Mouse (Mus musculus): ENCODE data around the gene St5. TPM values are rescaled to one million over a fixed set of nuclear protein-coding genes. Genes with fewer than 3 reads are reported as not detected.

St5 gene
- polyA plus RNA-seq, 1 experiment from 2014 or later: 20.1 TPM

DNA sequence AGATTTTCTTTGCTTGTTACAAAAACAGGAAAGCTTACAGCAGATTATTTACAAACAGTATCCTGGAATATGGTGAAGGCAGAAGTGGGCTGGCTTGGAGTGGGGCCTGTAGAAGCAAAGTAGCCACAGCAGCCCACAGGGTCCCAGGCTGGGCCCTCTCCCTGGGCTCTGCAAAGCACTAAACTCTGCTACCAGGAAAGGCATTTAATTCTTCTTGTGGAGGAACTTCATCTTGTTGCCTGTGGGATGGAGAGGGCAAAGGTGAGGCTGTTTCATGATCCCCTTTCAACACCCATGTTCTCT lies 179.0 kb downstream of the St5 start:
- no peak overlapping the region for H3K9ac ChIP-seq
- H3K4me2 ChIP-seq: no peak overlapping the region
- H3K27me3 ChIP-seq: no peaks in the 10 kb centered on the region
- ATAC-seq (ENCODE audit: insufficient read depth): no peak
- H3K27ac ChIP-seq (replicated peaks): peak overlapping the region; percentile 51
- H3K36me3 ChIP-seq (replicated peaks): peaks cover 83% of the 10 kb centered on the region
- H3K4me1 ChIP-seq (replicated peaks): peaks cover 57% of the 10 kb centered on the region
- no peaks in the 10 kb centered on the region for H3K9me3 ChIP-seq (replicated peaks)
- H3K4me3 ChIP-seq (replicated peaks): no peak overlapping the region

DNA sequence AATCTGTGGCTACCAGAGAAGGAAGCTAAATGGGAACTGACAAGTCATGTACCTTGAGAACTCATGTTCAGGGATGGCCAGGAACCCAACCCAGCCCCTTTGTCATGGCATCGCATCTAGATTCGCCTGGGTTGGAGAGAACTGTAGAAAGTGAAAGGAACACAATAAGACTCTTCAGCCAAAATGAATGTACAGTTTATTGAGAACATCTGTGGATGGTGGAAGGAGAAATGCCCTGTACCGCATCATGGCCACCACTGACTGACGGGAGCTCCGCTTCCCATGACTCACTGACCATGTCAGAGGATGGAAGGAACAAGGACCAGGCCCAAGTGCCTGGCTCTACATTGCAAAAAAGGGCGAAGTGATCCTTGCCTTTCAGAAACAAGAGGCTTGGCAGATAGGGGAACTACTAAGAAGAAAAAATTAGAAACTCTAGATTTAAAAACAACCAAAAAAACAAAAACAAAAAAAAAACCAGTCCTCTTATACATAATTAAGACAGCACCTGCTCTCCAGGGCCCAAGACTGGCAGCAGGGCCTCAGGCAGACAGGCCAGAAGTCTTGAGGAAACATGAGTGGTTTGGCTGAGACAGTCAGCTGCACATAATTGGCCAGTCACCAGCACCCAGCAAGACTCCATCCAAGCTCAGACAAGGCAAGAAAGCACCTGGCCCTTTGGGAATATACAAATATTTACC lies 179.5 kb downstream of the St5 start:
- ATAC-seq (ENCODE audit: insufficient read depth): no peak
- H3K27ac ChIP-seq (replicated peaks): peak overlapping the region; percentile 51
- no peak overlapping the region for H3K9ac ChIP-seq
- peaks cover 83% of the 10 kb centered on the region for H3K36me3 ChIP-seq (replicated peaks)
- WGBS (ENCODE audit: insufficient replicate concordance): 57% methylated on average over 6 of the region's 6 CpGs
- no peaks in the 10 kb centered on the region for H3K27me3 ChIP-seq
- peaks cover 58% of the 10 kb centered on the region for H3K4me1 ChIP-seq (replicated peaks)
- no peaks in the 10 kb centered on the region for H3K9me3 ChIP-seq (replicated peaks)
- H3K4me2 ChIP-seq: no peak overlapping the region
- no peak overlapping the region for H3K4me3 ChIP-seq (replicated peaks)

- H3K36me3 ChIP-seq (replicated peaks): peaks cover 83% of the 10 kb centered on the region
These were observed 180.1 kb downstream of the St5 start for GRCm38 (mm10) chr7:109523304-109523703.

GRCm38 (mm10) chr7:109522084-109522483 lies 181.3 kb downstream of the St5 start:
- no peak overlapping the region for H3K9ac ChIP-seq
- H3K27me3 ChIP-seq: no peaks in the 10 kb centered on the region
- peak overlapping the region; percentile 80 for H3K4me2 ChIP-seq
- no peak for ATAC-seq (ENCODE audit: insufficient read depth)
- 57% methylated on average over 5 of the region's 5 CpGs for WGBS (ENCODE audit: insufficient replicate concordance)
- H3K4me1 ChIP-seq (replicated peaks): peaks cover 70% of the 10 kb centered on the region
- H3K27ac ChIP-seq (replicated peaks): no peak overlapping the region; the same call in 1 of the 2 replicates
- no peaks in the 10 kb centered on the region for H3K9me3 ChIP-seq (replicated peaks)
- H3K36me3 ChIP-seq (replicated peaks): peaks cover 70% of the 10 kb centered on the region
- H3K4me3 ChIP-seq (replicated peaks): 0 out of 2 replicates have a peak overlapping the region, but pooled peaks have one; percentile 98

More at GRCm38 (mm10) chr7:109523304-109523703, 180.1 kb downstream of the St5 start:
- H3K4me1 ChIP-seq (replicated peaks): peaks cover 61% of the 10 kb centered on the region
- H3K27ac ChIP-seq (replicated peaks): peak overlapping the region; percentile 39; the same call in 1 of the 2 replicates
- WGBS (ENCODE audit: insufficient replicate concordance): 77% methylated on average over 2 of the region's 2 CpGs
- ATAC-seq (ENCODE audit: insufficient read depth): no peak
- no peaks in the 10 kb centered on the region for H3K9me3 ChIP-seq (replicated peaks)
- H3K27me3 ChIP-seq: no peaks in the 10 kb centered on the region
- no peak overlapping the region for H3K4me2 ChIP-seq
- no peak overlapping the region for H3K9ac ChIP-seq
- no peak overlapping the region for H3K4me3 ChIP-seq (replicated peaks)

DNA sequence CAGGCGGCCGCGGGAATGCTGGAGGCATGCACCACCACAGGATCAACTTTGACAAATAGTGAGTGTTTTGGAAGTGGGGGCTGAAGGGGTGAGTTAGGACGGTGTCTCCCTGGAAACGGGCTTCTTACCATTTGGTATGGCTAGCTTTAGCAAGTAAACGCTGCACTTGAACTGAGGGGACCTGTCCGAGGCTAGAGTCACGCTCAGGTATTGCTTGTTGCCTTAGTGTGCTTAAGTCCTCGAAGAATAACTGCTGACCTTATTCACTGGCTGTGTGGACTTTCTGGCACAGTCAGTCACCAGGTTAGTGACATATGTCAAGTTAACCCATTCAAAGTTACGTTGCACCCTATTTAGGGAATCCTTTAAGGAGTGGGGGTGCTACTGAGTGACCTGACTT lies 183.5 kb downstream of the St5 start:
- Histone ChIP-seq H3K36me3 (replicated peaks) (peaks cover 49% of the 10 kb centered on the region), H3K4me3 (replicated peaks) (peak overlapping the region; percentile 98), H3K27me3 (no peaks in the 10 kb centered on the region)

DNA sequence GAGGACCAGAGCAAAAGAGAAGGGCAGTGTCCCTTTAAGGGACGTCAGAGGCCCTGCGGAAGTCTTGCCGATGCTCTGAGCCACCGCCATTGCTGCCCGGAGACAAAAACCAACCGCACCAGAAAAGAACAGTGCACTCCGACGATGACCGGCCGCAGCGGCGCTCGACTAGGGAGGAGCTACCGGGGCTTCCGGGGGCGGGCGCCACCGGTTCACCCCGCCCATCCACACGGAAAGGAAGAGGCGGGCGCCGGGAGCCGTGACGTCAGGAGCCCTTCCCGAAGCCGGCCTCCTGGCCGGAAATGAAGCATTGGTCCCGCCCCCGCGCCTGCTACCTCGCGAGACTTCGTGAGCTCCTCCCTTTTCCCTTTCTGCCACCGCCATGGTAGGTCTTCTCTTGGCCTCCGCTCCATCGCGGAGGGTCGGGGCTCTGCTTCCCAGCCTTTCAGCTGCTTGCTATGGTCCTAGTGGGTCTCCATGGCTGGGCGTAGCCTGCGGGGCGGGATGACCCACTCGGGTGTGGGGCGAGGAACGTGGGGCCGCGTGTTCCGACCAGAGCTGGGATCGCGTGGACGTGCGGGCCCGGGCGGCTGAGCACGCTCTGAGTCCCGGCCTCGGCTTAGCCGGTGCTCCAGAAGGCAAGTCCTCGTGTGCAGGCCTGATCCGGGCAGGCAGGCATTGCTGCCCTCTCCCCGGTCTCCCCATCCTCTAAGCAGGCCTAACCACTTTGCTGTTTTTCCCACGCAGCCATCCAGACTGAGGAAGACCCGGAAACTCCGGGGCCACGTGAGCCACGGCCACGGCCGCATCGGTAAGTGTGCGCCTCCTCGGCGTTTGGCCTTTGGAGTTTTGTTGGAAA lies 184.3 kb downstream of the St5 start, which contains the start of gene Rpl27a:
Rpl27a (plus strand) TSS at position 310 of the 859 bp plus-strand sequence.
- Histone ChIP-seq H3K9ac (peak within 1 kb of the TSS; percentile 97), H3K27ac (replicated peaks) (peak within 1 kb of the TSS; percentile 98), H3K27me3 (no peaks in the 10 kb centered on the region), H3K36me3 (replicated peaks) (peaks cover 40% of the 10 kb centered on the region), H3K4me1 (replicated peaks) (peaks cover 54% of the 10 kb centered on the region), H3K4me3 (replicated peaks) (peak within 1 kb of the TSS; percentile 98), H3K4me2 (peak within 1 kb of the TSS; percentile 80), H3K9me3 (replicated peaks) (no peaks in the 10 kb centered on the region)
- WGBS (ENCODE audit: insufficient replicate concordance): under 1% methylated on average over 72 of the region's 72 CpGs
- peak; percentile 91 for ATAC-seq (ENCODE audit: insufficient read depth)

More for the DNA sequence above, 183.5 kb downstream of the St5 start:
- no peak for ATAC-seq (ENCODE audit: insufficient read depth)
- Histone ChIP-seq H3K4me2 (peak overlapping the region; percentile 80), H3K9me3 (replicated peaks) (no peaks in the 10 kb centered on the region), H3K4me1 (replicated peaks) (peaks cover 55% of the 10 kb centered on the region), H3K9ac (peak overlapping the region; percentile 97), H3K27ac (replicated peaks) (peak overlapping the region; percentile 98)
- WGBS (ENCODE audit: insufficient replicate concordance): under 1% methylated on average over 10 of the region's 10 CpGs

DNA sequence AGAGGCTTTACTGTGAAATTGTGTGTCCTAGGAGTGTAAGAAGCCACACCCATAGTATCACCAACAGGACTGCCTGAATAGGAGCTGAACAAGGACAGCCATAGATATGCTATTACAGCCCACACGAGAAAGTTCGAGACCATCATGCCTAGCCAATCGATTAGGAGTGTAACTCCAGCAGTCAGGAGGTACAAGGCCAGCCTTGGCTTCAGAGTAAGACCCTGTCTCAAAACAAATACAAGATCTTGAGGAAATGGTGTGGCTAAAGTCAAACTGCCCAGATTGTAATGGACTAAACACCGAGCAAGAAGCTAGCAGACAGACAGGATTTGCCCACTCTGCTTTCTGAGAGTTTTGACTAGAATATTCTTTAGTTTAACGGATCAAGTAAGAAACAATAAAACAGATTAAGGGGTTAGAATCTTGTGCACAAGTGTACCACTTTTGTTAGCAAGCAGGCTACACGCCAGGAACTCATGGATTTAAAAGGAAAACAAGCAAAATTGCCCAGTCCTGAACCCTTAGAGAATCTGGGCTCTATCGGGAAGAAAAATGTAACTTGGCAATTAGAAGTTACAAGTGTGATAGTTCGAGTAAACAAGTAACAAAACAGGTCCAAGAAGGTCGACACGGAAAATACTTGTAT lies 185.2 kb downstream of the St5 start:
- no peaks in the 10 kb centered on the region for H3K27me3 ChIP-seq
- 7% methylated on average over 10 of the region's 10 CpGs for WGBS (ENCODE audit: insufficient replicate concordance)
- ATAC-seq (ENCODE audit: insufficient read depth): peak; percentile 30
- peaks cover 50% of the 10 kb centered on the region for H3K4me1 ChIP-seq (replicated peaks)
- peak overlapping the region; percentile 80 for H3K4me2 ChIP-seq
- H3K27ac ChIP-seq (replicated peaks): peak overlapping the region; percentile 98
- H3K4me3 ChIP-seq (replicated peaks): peak overlapping the region; percentile 98
- H3K9me3 ChIP-seq (replicated peaks): no peaks in the 10 kb centered on the region
- H3K9ac ChIP-seq: peak overlapping the region; percentile 97
- peaks cover 31% of the 10 kb centered on the region for H3K36me3 ChIP-seq (replicated peaks)

- Histone ChIP-seq H3K9ac (no peak overlapping the region), H3K36me3 (replicated peaks) (peaks cover 14% of the 10 kb centered on the region), H3K4me3 (replicated peaks) (no peak overlapping the region), H3K9me3 (replicated peaks) (no peaks in the 10 kb centered on the region), H3K4me2 (no peak overlapping the region), H3K27ac (replicated peaks) (no peak overlapping the region), H3K4me1 (replicated peaks) (peaks cover 50% of the 10 kb centered on the region), H3K27me3 (no peaks in the 10 kb centered on the region)
- 60% methylated on average over 3 of the region's 3 CpGs for WGBS (ENCODE audit: insufficient replicate concordance)
- no peak for ATAC-seq (ENCODE audit: insufficient read depth)
These were observed 186.9 kb downstream of the St5 start for GRCm38 (mm10) chr7:109516500-109516899.

DNA sequence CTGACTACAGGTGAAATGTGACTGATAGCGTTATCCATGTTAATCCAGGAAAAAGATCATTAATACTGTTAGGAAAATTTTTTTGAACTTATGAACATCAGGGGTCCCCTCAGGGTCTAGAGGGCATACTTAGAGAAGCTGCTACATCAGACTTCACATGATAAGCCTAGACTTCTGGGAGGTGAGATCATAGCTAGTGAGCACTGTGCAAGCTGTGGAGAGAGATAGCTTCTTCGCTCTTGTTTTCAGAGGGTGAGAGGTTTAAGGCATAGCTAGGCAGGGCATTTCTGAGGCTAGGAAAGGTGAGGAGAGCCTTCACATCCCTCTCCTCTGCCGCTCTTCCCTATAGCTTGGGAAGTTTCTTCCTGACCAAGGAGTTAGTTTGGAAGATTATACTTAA lies 191.6 kb downstream of the St5 start:
- H3K36me3 ChIP-seq (replicated peaks): no peaks in the 10 kb centered on the region
- no peak overlapping the region; the same call in 1 of the 2 replicates for H3K27ac ChIP-seq (replicated peaks)
- H3K27me3 ChIP-seq: peaks cover 5% of the 10 kb centered on the region; the same call in 1 of the 2 replicates
- no peak overlapping the region for H3K4me3 ChIP-seq (replicated peaks)
- no peak overlapping the region for H3K9ac ChIP-seq
- H3K9me3 ChIP-seq (replicated peaks): no peaks in the 10 kb centered on the region
- peaks cover 25% of the 10 kb centered on the region for H3K4me1 ChIP-seq (replicated peaks)
- WGBS (ENCODE audit: insufficient replicate concordance): 56% methylated on average over 3 of the region's 3 CpGs
- H3K4me2 ChIP-seq: no peak overlapping the region
- ATAC-seq (ENCODE audit: insufficient read depth): peak; percentile 78

- peak; percentile 38 for ATAC-seq (ENCODE audit: insufficient read depth)
- Histone ChIP-seq H3K4me3 (replicated peaks) (no peak overlapping the region), H3K9me3 (replicated peaks) (no peaks in the 10 kb centered on the region), H3K27ac (replicated peaks) (no peak overlapping the region), H3K4me2 (no peak overlapping the region), H3K9ac (no peak overlapping the region), H3K4me1 (replicated peaks) (peaks cover 25% of the 10 kb centered on the region), H3K36me3 (replicated peaks) (no peaks in the 10 kb centered on the region), H3K27me3 (peaks cover 5% of the 10 kb centered on the region; the same call in 1 of the 2 replicates)
- WGBS (ENCODE audit: insufficient replicate concordance): 16% methylated on average over 2 of the region's 2 CpGs
These were observed 192.6 kb downstream of the St5 start for GRCm38 (mm10) chr7:109510799-109511198.

GRCm38 (mm10) chr7:109508034-109508433 lies 195.4 kb downstream of the St5 start, which contains the start of gene Trim66:
Trim66 (minus strand) TSS chr7:109508134.
- ATAC-seq (ENCODE audit: insufficient read depth): no peak
- H3K27me3 ChIP-seq: peaks cover 5% of the 10 kb centered on the region; the same call in 1 of the 2 replicates
- no peak within 1 kb of the TSS for H3K27ac ChIP-seq (replicated peaks)
- no peak within 1 kb of the TSS for H3K4me3 ChIP-seq (replicated peaks)
- 72% methylated on average over 4 of the region's 4 CpGs for WGBS (ENCODE audit: insufficient replicate concordance)
- peaks cover 25% of the 10 kb centered on the region for H3K4me1 ChIP-seq (replicated peaks)
- H3K36me3 ChIP-seq (replicated peaks): no peaks in the 10 kb centered on the region
- no peak within 1 kb of the TSS for H3K4me2 ChIP-seq
- H3K9me3 ChIP-seq (replicated peaks): no peaks in the 10 kb centered on the region
- H3K9ac ChIP-seq: no peak within 1 kb of the TSS
